Mouse (Mus musculus): ENCODE results near the gene Foxa1.

Gene Foxa1

GRCm38 (mm10) chr12:57543627-57543991 lies 3.1 kb downstream of the Foxa1 start:
- H3K4me1 ChIP-seq (replicated peaks; ENCODE audit: low read depth, low read length): peaks cover 38% of the 10 kb centered on the region
- no peaks in the 10 kb centered on the region for H3K9me3 ChIP-seq (ENCODE audit: low read length)
- no peak for TF ChIP-seq NANOG (IDR thresholded peaks at IDR 0.05; ENCODE audit: borderline replicate concordance, low read length)
- no peak for TF ChIP-seq POU5F1 (IDR thresholded peaks at IDR 0.05; ENCODE audit: borderline replicate concordance, low read length)
- no peak for TF ChIP-seq CTCF (conservative IDR thresholded peaks at IDR 0.05; ENCODE audit: low read length)
- no peaks in the 10 kb centered on the region for H3K36me3 ChIP-seq (ENCODE audit: insufficient read depth, low read length)
- peaks cover 90% of the 10 kb centered on the region for H3K27me3 ChIP-seq (ENCODE audit: insufficient read depth, low read length)
- peak overlapping the region; percentile 74; the same call in 1 of the 2 replicates for H3K4me3 ChIP-seq (replicated peaks; ENCODE audit: low read length)

GRCm38 (mm10) chr12:57542746-57543626 lies 3.7 kb downstream of the Foxa1 start:
- peaks cover 39% of the 10 kb centered on the region for H3K4me1 ChIP-seq (replicated peaks; ENCODE audit: low read depth, low read length)
- H3K36me3 ChIP-seq (ENCODE audit: insufficient read depth, low read length): no peaks in the 10 kb centered on the region
- H3K27me3 ChIP-seq (ENCODE audit: insufficient read depth, low read length): peaks cover 90% of the 10 kb centered on the region
- peak overlapping the region; percentile 74 for H3K4me3 ChIP-seq (replicated peaks; ENCODE audit: low read length)
- no peaks in the 10 kb centered on the region for H3K9me3 ChIP-seq (ENCODE audit: low read length)
- TF ChIP-seq NANOG (IDR thresholded peaks at IDR 0.05; ENCODE audit: borderline replicate concordance, low read length) (no peak), CTCF (conservative IDR thresholded peaks at IDR 0.05; ENCODE audit: low read length) (no peak), POU5F1 (IDR thresholded peaks at IDR 0.05; ENCODE audit: borderline replicate concordance, low read length) (no peak)

- H3K36me3 ChIP-seq (ENCODE audit: insufficient read depth, low read length): no peaks in the 10 kb centered on the region
- H3K9me3 ChIP-seq (ENCODE audit: low read length): no peaks in the 10 kb centered on the region
These were observed 4.6 kb downstream of the Foxa1 start for GRCm38 (mm10) chr12:57541931-57542745.

GRCm38 (mm10) chr12:57541118-57541517 lies 5.6 kb downstream of the Foxa1 start:
- Histone ChIP-seq H3K9me3 (ENCODE audit: low read length) (no peaks in the 10 kb centered on the region), H3K36me3 (ENCODE audit: insufficient read depth, low read length) (no peaks in the 10 kb centered on the region), H3K4me1 (replicated peaks; ENCODE audit: low read depth, low read length) (peaks cover 36% of the 10 kb centered on the region), H3K4me3 (replicated peaks; ENCODE audit: low read length) (no peak overlapping the region), H3K27me3 (ENCODE audit: insufficient read depth, low read length) (peaks cover 86% of the 10 kb centered on the region)
- TF ChIP-seq POU5F1 (IDR thresholded peaks at IDR 0.05; ENCODE audit: borderline replicate concordance, low read length): no peak
- TF ChIP-seq CTCF (conservative IDR thresholded peaks at IDR 0.05; ENCODE audit: low read length): no peak
- no peak for TF ChIP-seq NANOG (IDR thresholded peaks at IDR 0.05; ENCODE audit: borderline replicate concordance, low read length)

More at GRCm38 (mm10) chr12:57541931-57542745, 4.6 kb downstream of the Foxa1 start:
- TF ChIP-seq NANOG (IDR thresholded peaks at IDR 0.05; ENCODE audit: borderline replicate concordance, low read length): no peak
- no peak for TF ChIP-seq CTCF (conservative IDR thresholded peaks at IDR 0.05; ENCODE audit: low read length)
- TF ChIP-seq POU5F1 (IDR thresholded peaks at IDR 0.05; ENCODE audit: borderline replicate concordance, low read length): no peak
- Histone ChIP-seq H3K4me1 (replicated peaks; ENCODE audit: low read depth, low read length) (peaks cover 37% of the 10 kb centered on the region), H3K27me3 (ENCODE audit: insufficient read depth, low read length) (peaks cover 86% of the 10 kb centered on the region), H3K4me3 (replicated peaks; ENCODE audit: low read length) (peak overlapping the region; percentile 74)

- H3K9me3 ChIP-seq (ENCODE audit: low read length): no peaks in the 10 kb centered on the region
- H3K4me1 ChIP-seq (replicated peaks; ENCODE audit: low read depth, low read length): peaks cover 45% of the 10 kb centered on the region
- H3K36me3 ChIP-seq (ENCODE audit: insufficient read depth, low read length): no peaks in the 10 kb centered on the region
- TF ChIP-seq NANOG (IDR thresholded peaks at IDR 0.05; ENCODE audit: borderline replicate concordance, low read length): no peak
- TF ChIP-seq CTCF (conservative IDR thresholded peaks at IDR 0.05; ENCODE audit: low read length): no peak
- TF ChIP-seq POU5F1 (IDR thresholded peaks at IDR 0.05; ENCODE audit: borderline replicate concordance, low read length): no peak
- peaks cover 90% of the 10 kb centered on the region for H3K27me3 ChIP-seq (ENCODE audit: insufficient read depth, low read length)
- peak overlapping the region; percentile 76; the same call in 1 of the 2 replicates for H3K4me3 ChIP-seq (replicated peaks; ENCODE audit: low read length)
These were observed 7.1 kb downstream of the Foxa1 start for GRCm38 (mm10) chr12:57539551-57539985.

GRCm38 (mm10) chr12:57538588-57539550 lies 7.8 kb downstream of the Foxa1 start:
- Histone ChIP-seq H3K36me3 (ENCODE audit: insufficient read depth, low read length) (no peaks in the 10 kb centered on the region), H3K4me3 (replicated peaks; ENCODE audit: low read length) (peak overlapping the region; percentile 76), H3K27me3 (ENCODE audit: insufficient read depth, low read length) (peaks cover 90% of the 10 kb centered on the region), H3K4me1 (replicated peaks; ENCODE audit: low read depth, low read length) (peaks cover 48% of the 10 kb centered on the region), H3K9me3 (ENCODE audit: low read length) (no peaks in the 10 kb centered on the region)
- TF ChIP-seq NANOG (IDR thresholded peaks at IDR 0.05; ENCODE audit: borderline replicate concordance, low read length) (no peak), POU5F1 (IDR thresholded peaks at IDR 0.05; ENCODE audit: borderline replicate concordance, low read length) (no peak), CTCF (conservative IDR thresholded peaks at IDR 0.05; ENCODE audit: low read length) (no peak)

- H3K4me1 ChIP-seq (replicated peaks; ENCODE audit: low read depth, low read length): peaks cover 42% of the 10 kb centered on the region
- H3K27me3 ChIP-seq (ENCODE audit: insufficient read depth, low read length): peaks cover 90% of the 10 kb centered on the region
- no peak for TF ChIP-seq NANOG (IDR thresholded peaks at IDR 0.05; ENCODE audit: borderline replicate concordance, low read length)
- no peak for TF ChIP-seq POU5F1 (IDR thresholded peaks at IDR 0.05; ENCODE audit: borderline replicate concordance, low read length)
- TF ChIP-seq CTCF (conservative IDR thresholded peaks at IDR 0.05; ENCODE audit: low read length): no peak
These were observed 8.7 kb downstream of the Foxa1 start for GRCm38 (mm10) chr12:57537791-57538587.

More at GRCm38 (mm10) chr12:57537791-57538587, 8.7 kb downstream of the Foxa1 start:
- no peaks in the 10 kb centered on the region for H3K9me3 ChIP-seq (ENCODE audit: low read length)
- no peaks in the 10 kb centered on the region for H3K36me3 ChIP-seq (ENCODE audit: insufficient read depth, low read length)
- H3K4me3 ChIP-seq (replicated peaks; ENCODE audit: low read length): peak overlapping the region; percentile 76

All from E14TG2a.4 (cell line).